9 mouse cellular contexts compared by ENCODE assay signal in the genomic region with DNA sequence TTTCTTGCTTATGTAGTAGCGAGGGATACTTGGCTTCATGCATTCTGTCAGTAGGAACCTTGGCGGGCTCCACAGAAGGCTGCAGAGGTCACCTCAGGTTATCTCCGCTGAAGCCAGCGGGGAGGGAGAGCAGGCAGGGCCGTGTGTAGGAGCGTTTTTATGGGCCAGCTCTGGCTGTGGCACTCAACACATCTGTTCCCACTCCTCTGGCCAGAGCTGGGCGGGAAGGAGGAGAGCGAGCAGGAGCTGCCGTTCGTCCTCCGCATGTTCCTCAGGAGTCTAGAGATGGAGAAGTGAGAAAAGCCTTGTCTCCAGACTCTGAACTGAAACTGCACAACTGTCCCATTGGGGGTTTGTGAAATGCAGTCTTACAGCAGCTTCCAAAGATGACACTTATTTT.
DNase-seq lines count a peak whose midpoint lies in the region; ATAC-seq and TF ChIP-seq lines count a peak whose summit lies in the region.
"Had no signal": no experiment of that assay in that cellular context is flagged by ENCODE, and none has a peak within 500 bp of the region (broad histone marks: within the 10 kb centered on the region; RNA-seq: fewer than 3 reads in every experiment).

No protein-coding gene starts in this region.

- H3K9me3 ChIP-seq in forebrain, postnatal 0 days (ENCODE audit: low read length), result no peaks in the 10 kb centered on the region
- H3K9me3 ChIP-seq: embryonic facial prominence, embryonic 15.5 days had no signal

- DNase-seq in cerebellum, postnatal 25 days, result peak; percentile 41 to 47
- no peak for DNase-seq in cerebellum, postnatal 36 days
- DNase-seq in heart, adult 18-20 months, result peak; percentile 71 to 83
- DNase-seq in liver, result peak; percentile 35
- no peak for DNase-seq in thymus, postnatal 36 days
- no peak for DNase-seq in forebrain, postnatal 0 days

- H3K27ac ChIP-seq in bone marrow, adult 2 months (ENCODE audit: control insufficient read depth, insufficient read depth, low read depth, low read length, poor library complexity), result peak overlapping the region; percentile 42
- no peak overlapping the region for H3K27ac ChIP-seq in forebrain, postnatal 0 days (ENCODE audit: low read depth, low read length)
- H3K27ac ChIP-seq: embryonic facial prominence, embryonic 15.5 days had no signal

- no peak for ATAC-seq in activated CD4-positive, CD25-positive, alpha-beta regulatory T cell, adult 4 months
- no peak for ATAC-seq in forebrain, postnatal 0 days

- no peak overlapping the region for H3K4me3 ChIP-seq in bone marrow, adult 2 months (replicated peaks; ENCODE audit: control insufficient read depth, low read depth, low read length)
- no peak overlapping the region for H3K4me3 ChIP-seq in forebrain, postnatal 0 days (ENCODE audit: low read depth, low read length)
- H3K4me3 ChIP-seq: embryonic facial prominence, embryonic 15.5 days had no signal

- H3K9ac ChIP-seq in forebrain, postnatal 0 days, result no peak overlapping the region
- H3K9ac ChIP-seq: embryonic facial prominence, embryonic 15.5 days had no signal

- peaks cover 1% of the 10 kb centered on the region; the same call in 1 of the 2 replicates for H3K4me1 ChIP-seq in bone marrow, adult 2 months (ENCODE audit: control insufficient read depth, insufficient read depth, low read length)
- H3K4me1 ChIP-seq in forebrain, postnatal 0 days (ENCODE audit: insufficient read depth), result peaks cover 4% of the 10 kb centered on the region

- no peaks in the 10 kb centered on the region for H3K27me3 ChIP-seq in forebrain, postnatal 0 days (ENCODE audit: insufficient read depth, low read length)
- H3K27me3 ChIP-seq: embryonic facial prominence, embryonic 15.5 days had no signal

- TF ChIP-seq POLR2A in bone marrow, adult 2 months (IDR thresholded peaks at IDR 0.05; ENCODE audit: borderline replicate concordance, control insufficient read depth, low read depth, low read length), result peak; percentile 38; the same call in 1 of the 2 replicates

- TF ChIP-seq CTCF in bone marrow, adult 2 months (IDR thresholded peaks at IDR 0.05; ENCODE audit: control insufficient read depth, insufficient read depth, low read length), result no peak
- no peak for TF ChIP-seq CTCF in forebrain, postnatal 0 days (IDR thresholded peaks at IDR 0.05; ENCODE audit: low read depth)

- no peak overlapping the region for H3K4me2 ChIP-seq in forebrain, postnatal 0 days (ENCODE audit: low read depth)
- H3K4me2 ChIP-seq: embryonic facial prominence, embryonic 15.5 days had no signal

- H3K36me3 ChIP-seq in forebrain, postnatal 0 days (ENCODE audit: insufficient read depth), result no peaks in the 10 kb centered on the region
- H3K36me3 ChIP-seq: embryonic facial prominence, embryonic 15.5 days had no signal

- 32% methylated on average over 11 of the region's 11 CpGs for WGBS in bone marrow, adult 2 months
- 71% methylated on average over 11 of the region's 11 CpGs for WGBS in forebrain, postnatal 0 days

Comparison
In these comparisons a context has a peak if more than half of its experiments do, and no peak if none do; other contexts are left out.
1. DNase-seq: peak in cerebellum, postnatal 25 days (2 of 2), heart, adult 18-20 months (2 of 2) and liver (single experiment); none in cerebellum, postnatal 36 days (0 of 2), thymus, postnatal 36 days (0 of 2) and forebrain, postnatal 0 days (single experiment).